Mouse (Mus musculus): ENCODE measurements around the gene Xab2. TPM values are rescaled to one million over a fixed set of nuclear protein-coding genes. Genes with fewer than 3 reads are reported as not detected.

Xab2 gene
- polyA plus RNA-seq, 1 experiment from 2014 or later = 65.2 TPM

GRCm38 (mm10) chr8:3646824-3647531 is 25.9 kb upstream of the Xab2 start:
- H3K4me2 ChIP-seq (replicated peaks) = no peak overlapping the region
- 81% methylated on average over 6 of the region's 6 CpGs for WGBS
- no peak overlapping the region for H3K4me3 ChIP-seq
- no peaks in the 10 kb centered on the region for H3K36me3 ChIP-seq
- H3K9ac ChIP-seq (replicated peaks) = no peak overlapping the region
- no peaks in the 10 kb centered on the region for H3K27me3 ChIP-seq
- no peak for ATAC-seq (ENCODE audit: low FRiP score, low read depth)
- H3K4me1 ChIP-seq = no peaks in the 10 kb centered on the region
- H3K9me3 ChIP-seq = no peaks in the 10 kb centered on the region
- no peak overlapping the region for H3K27ac ChIP-seq (replicated peaks)

GRCm38 (mm10) chr8:3645804-3646203 is 24.7 kb upstream of the Xab2 start:
- no peak overlapping the region for H3K4me3 ChIP-seq
- no peak for ATAC-seq (ENCODE audit: low FRiP score, low read depth)
- no peak overlapping the region for H3K9ac ChIP-seq (replicated peaks)
- WGBS = 19% methylated on average over 5 of the region's 5 CpGs
- no peak overlapping the region for H3K4me2 ChIP-seq (replicated peaks)
- H3K9me3 ChIP-seq = no peaks in the 10 kb centered on the region
- H3K36me3 ChIP-seq = no peaks in the 10 kb centered on the region
- no peaks in the 10 kb centered on the region for H3K27me3 ChIP-seq
- no peaks in the 10 kb centered on the region for H3K4me1 ChIP-seq
- H3K27ac ChIP-seq (replicated peaks) = no peak overlapping the region

GRCm38 (mm10) chr8:3631478-3631875 is 10.4 kb upstream of the Xab2 start:
- H3K27me3 ChIP-seq = peaks cover 25% of the 10 kb centered on the region
- H3K4me3 ChIP-seq = peak overlapping the region; percentile 48
- no peak; the same call in 1 of the 2 replicates for ATAC-seq (ENCODE audit: low FRiP score, low read depth)
- H3K9ac ChIP-seq (replicated peaks) = peak overlapping the region; percentile 29; the same call in 1 of the 2 replicates
- 22% methylated on average over 8 of the region's 8 CpGs for WGBS
- no peaks in the 10 kb centered on the region for H3K9me3 ChIP-seq
- no peak overlapping the region for H3K27ac ChIP-seq (replicated peaks)
- peak overlapping the region; percentile 73 for H3K4me2 ChIP-seq (replicated peaks)
- H3K4me1 ChIP-seq = peaks cover 9% of the 10 kb centered on the region; the same call in 1 of the 2 replicates
- H3K36me3 ChIP-seq = no peaks in the 10 kb centered on the region

GRCm38 (mm10) chr8:3630647-3631477 is 9.7 kb upstream of the Xab2 start, which contains the start of gene Stxbp2:
Gene Stxbp2 (plus strand): TSS chr8:3630955.
- H3K9me3 ChIP-seq = no peaks in the 10 kb centered on the region
- H3K27me3 ChIP-seq = peaks cover 25% of the 10 kb centered on the region
- peak; percentile 69 for ATAC-seq (ENCODE audit: low FRiP score, low read depth)
- peak within 1 kb of the TSS; percentile 29; the same call in 1 of the 2 replicates for H3K9ac ChIP-seq (replicated peaks)
- H3K27ac ChIP-seq (replicated peaks) = no peak within 1 kb of the TSS
- peaks cover 9% of the 10 kb centered on the region; the same call in 1 of the 2 replicates for H3K4me1 ChIP-seq
- 7% methylated on average over 47 of the region's 47 CpGs for WGBS
- peak within 1 kb of the TSS; percentile 48 for H3K4me3 ChIP-seq
- H3K36me3 ChIP-seq = no peaks in the 10 kb centered on the region
- peak within 1 kb of the TSS; percentile 73 for H3K4me2 ChIP-seq (replicated peaks)

- no peak overlapping the region for H3K27ac ChIP-seq (replicated peaks)
- no peaks in the 10 kb centered on the region for H3K36me3 ChIP-seq
- no peak overlapping the region for H3K4me2 ChIP-seq (replicated peaks)
- H3K4me1 ChIP-seq = peaks cover 9% of the 10 kb centered on the region; the same call in 1 of the 2 replicates
- H3K9me3 ChIP-seq = no peaks in the 10 kb centered on the region
- no peak overlapping the region for H3K9ac ChIP-seq (replicated peaks)
- peaks cover 25% of the 10 kb centered on the region for H3K27me3 ChIP-seq
- 37% methylated on average over 5 of the region's 5 CpGs for WGBS
- no peak overlapping the region for H3K4me3 ChIP-seq
- no peak for ATAC-seq (ENCODE audit: low FRiP score, low read depth)
Observed at GRCm38 (mm10) chr8:3628014-3628413, 6.9 kb upstream of the Xab2 start.

GRCm38 (mm10) chr8:3626971-3627370 is 5.9 kb upstream of the Xab2 start:
- no peak for ATAC-seq (ENCODE audit: low FRiP score, low read depth)
- Histone ChIP-seq H3K4me3 (no peak overlapping the region), H3K27ac (replicated peaks) (no peak overlapping the region), H3K36me3 (no peaks in the 10 kb centered on the region), H3K9ac (replicated peaks) (no peak overlapping the region), H3K27me3 (peaks cover 25% of the 10 kb centered on the region), H3K9me3 (no peaks in the 10 kb centered on the region), H3K4me2 (replicated peaks) (no peak overlapping the region), H3K4me1 (peaks cover 14% of the 10 kb centered on the region)
- 66% methylated on average over 5 of the region's 5 CpGs for WGBS

- 77% methylated on average over 1 of the region's 1 CpGs for WGBS
Observed at GRCm38 (mm10) chr8:3625445-3625844, 4.3 kb upstream of the Xab2 start, which contains the start of gene Pcp2. Gene Pcp2 (minus strand): TSS chr8:3625545.

GRCm38 (mm10) chr8:3622119-3622518 is 1.0 kb upstream of the Xab2 start:
- Histone ChIP-seq H3K36me3 (peaks cover 18% of the 10 kb centered on the region), H3K4me2 (replicated peaks) (peak overlapping the region; percentile 64), H3K4me1 (peaks cover 20% of the 10 kb centered on the region), H3K27ac (replicated peaks) (no peak overlapping the region), H3K27me3 (no peaks in the 10 kb centered on the region), H3K4me3 (peak overlapping the region; percentile 91), H3K9ac (replicated peaks) (peak overlapping the region; percentile 68; the same call in 1 of the 2 replicates), H3K9me3 (no peaks in the 10 kb centered on the region)
- ATAC-seq (ENCODE audit: low FRiP score, low read depth) = no peak; the same call in 1 of the 2 replicates
- 65% methylated on average over 8 of the region's 8 CpGs for WGBS

More at GRCm38 (mm10) chr8:3625445-3625844, 4.3 kb upstream of the Xab2 start, which contains the start of gene Pcp2:
- H3K4me2 ChIP-seq (replicated peaks) = no peak within 1 kb of the TSS
- H3K4me1 ChIP-seq = peaks cover 10% of the 10 kb centered on the region
- no peaks in the 10 kb centered on the region for H3K9me3 ChIP-seq
- H3K27ac ChIP-seq (replicated peaks) = no peak within 1 kb of the TSS
- no peak within 1 kb of the TSS for H3K4me3 ChIP-seq
- no peak within 1 kb of the TSS for H3K9ac ChIP-seq (replicated peaks)
- H3K36me3 ChIP-seq = no peaks in the 10 kb centered on the region
- no peak for ATAC-seq (ENCODE audit: low FRiP score, low read depth)
- H3K27me3 ChIP-seq = peaks cover 15% of the 10 kb centered on the region; the same call in 1 of the 2 replicates

- H3K4me2 ChIP-seq (replicated peaks) = no peak overlapping the region
- 91% methylated on average over 6 of the region's 6 CpGs for WGBS
- H3K4me3 ChIP-seq = no peak overlapping the region
- peaks cover 97% of the 10 kb centered on the region for H3K36me3 ChIP-seq
- H3K27ac ChIP-seq (replicated peaks) = no peak overlapping the region
- no peaks in the 10 kb centered on the region for H3K4me1 ChIP-seq
- H3K27me3 ChIP-seq = no peaks in the 10 kb centered on the region
- no peaks in the 10 kb centered on the region for H3K9me3 ChIP-seq
- H3K9ac ChIP-seq (replicated peaks) = no peak overlapping the region
- ATAC-seq (ENCODE audit: low FRiP score, low read depth) = no peak
Observed at GRCm38 (mm10) chr8:3609816-3610150, 11.3 kb downstream of the Xab2 start.

- Histone ChIP-seq H3K4me3 (no peak overlapping the region), H3K27me3 (no peaks in the 10 kb centered on the region), H3K4me2 (replicated peaks) (no peak overlapping the region), H3K27ac (replicated peaks) (no peak overlapping the region), H3K36me3 (peaks cover 97% of the 10 kb centered on the region), H3K9ac (replicated peaks) (no peak overlapping the region), H3K4me1 (no peaks in the 10 kb centered on the region), H3K9me3 (no peaks in the 10 kb centered on the region)
- no peak for ATAC-seq (ENCODE audit: low FRiP score, low read depth)
- 89% methylated on average over 12 of the region's 12 CpGs for WGBS
Observed at GRCm38 (mm10) chr8:3609046-3609815, 11.9 kb downstream of the Xab2 start.

GRCm38 (mm10) chr8:3607822-3608221 is 13.3 kb downstream of the Xab2 start:
- H3K9me3 ChIP-seq = no peaks in the 10 kb centered on the region
- no peaks in the 10 kb centered on the region for H3K4me1 ChIP-seq
- ATAC-seq (ENCODE audit: low FRiP score, low read depth) = no peak
- no peak overlapping the region for H3K4me2 ChIP-seq (replicated peaks)
- WGBS = 90% methylated on average over 7 of the region's 7 CpGs
- no peak overlapping the region for H3K9ac ChIP-seq (replicated peaks)
- H3K36me3 ChIP-seq = peaks cover 97% of the 10 kb centered on the region
- H3K4me3 ChIP-seq = no peak overlapping the region
- H3K27me3 ChIP-seq = no peaks in the 10 kb centered on the region
- H3K27ac ChIP-seq (replicated peaks) = no peak overlapping the region
